Mouse (Mus musculus): ENCODE measurements at regions not wholly inside any gene's neighbourhood (a gene's known extent, or its start where the extent isn't known, plus 50 kb on each side); places are given as distances from the start of the nearest gene placed in this dataset.
"Not testable (repeated sequence)": the region's sequence is repeated elsewhere in the genome, so short reads cannot be mapped to it uniquely, and the experiment has no call there.

GRCm38 (mm10) chr6:14632837-14633236, 122.2 kb downstream of the Ppp1r3a start:
- no peak for DNase-seq

- no peak for DNase-seq
Measured at GRCm38 (mm10) chr6:14631719-14632445, 123.2 kb downstream of the Ppp1r3a start.

- DNase-seq, result no peak
Measured at GRCm38 (mm10) chr6:14616629-14617028, 138.4 kb downstream of the Ppp1r3a start.

GRCm38 (mm10) chr6:14608076-14608475, 147.0 kb downstream of the Ppp1r3a start:
- no peak for DNase-seq

- DNase-seq, result no peak
Measured at GRCm38 (mm10) chr6:14600543-14601249, 154.4 kb downstream of the Ppp1r3a start.

GRCm38 (mm10) chr6:14596880-14597466, 158.1 kb downstream of the Ppp1r3a start:
- no peak for DNase-seq

GRCm38 (mm10) chr6:14585827-14586226, 169.2 kb downstream of the Ppp1r3a start:
- DNase-seq, result no peak

GRCm38 (mm10) chr6:14583829-14584228, 171.2 kb downstream of the Ppp1r3a start:
- DNase-seq, result no peak

GRCm38 (mm10) chr6:14574607-14575006, 180.5 kb downstream of the Ppp1r3a start:
- DNase-seq, result no peak

- no peak for DNase-seq
Measured at GRCm38 (mm10) chr6:14573001-14573400, 182.1 kb downstream of the Ppp1r3a start.

GRCm38 (mm10) chr6:14540333-14540732, 214.7 kb downstream of the Ppp1r3a start:
- no peak for DNase-seq

GRCm38 (mm10) chr6:14529096-14529495, 226.0 kb downstream of the Ppp1r3a start:
- DNase-seq, result no peak

GRCm38 (mm10) chr6:14528564-14528963, 226.5 kb downstream of the Ppp1r3a start:
- no peak for DNase-seq

- DNase-seq, result no peak
Measured at GRCm38 (mm10) chr6:14522742-14523141, 232.3 kb downstream of the Ppp1r3a start.

GRCm38 (mm10) chr6:14521321-14521720, 233.8 kb downstream of the Ppp1r3a start:
- DNase-seq, result no peak

GRCm38 (mm10) chr6:14504171-14504570, 250.9 kb downstream of the Ppp1r3a start:
- peak; percentile 40 for DNase-seq

GRCm38 (mm10) chr6:14500663-14501062, 254.4 kb downstream of the Ppp1r3a start:
- DNase-seq, result no peak

GRCm38 (mm10) chr6:14499882-14500281, 255.2 kb downstream of the Ppp1r3a start:
- DNase-seq, result not testable (repeated sequence)

GRCm38 (mm10) chr6:14486642-14487041, 268.4 kb downstream of the Ppp1r3a start:
- DNase-seq, result not testable (repeated sequence)

GRCm38 (mm10) chr6:14456394-14456793, 298.7 kb downstream of the Ppp1r3a start:
- DNase-seq, result no peak

GRCm38 (mm10) chr6:14453321-14453720, 301.8 kb downstream of the Ppp1r3a start:
- not testable (repeated sequence) for DNase-seq

GRCm38 (mm10) chr6:14431751-14432150, 323.3 kb downstream of the Ppp1r3a start:
- DNase-seq, result no peak

GRCm38 (mm10) chr6:14409772-14410171, 345.3 kb downstream of the Ppp1r3a start:
- DNase-seq, result peak; percentile 17

GRCm38 (mm10) chr6:14407754-14408153, 347.3 kb downstream of the Ppp1r3a start:
- DNase-seq, result no peak
